Mouse (Mus musculus) liver, embryonic 14.5 days (tissue): ENCODE data around the gene Gmpr. TPM values are rescaled to one million over a fixed set of nuclear protein-coding genes. Genes with fewer than 3 reads are reported as not detected.
A peak's percentile ranks its signal among the peaks of the same experiment; 100 is the strongest.
"Not testable (repeated sequence)": the region's sequence is repeated elsewhere in the genome, so short reads cannot be mapped to it uniquely, and the experiment has no call there.

ENCODE experiments used
- ATAC-seq: fragments of 200-750 bp; cut with Nextera tagmentation; 2 replicates; pipeline ENCODE4 v1.8.0; 2017; ENCODE audit warnings: moderate number of reproducible peaks, mild to moderate bottlenecking, moderate library complexity; ENCODE audit not compliant: insufficient read depth
- DNase-seq, 3 experiments: peaks; one replicate each; pipeline ENCODE4 v3.0.0-alpha.2; 2012 to 2013; ENCODE audit warnings: low read depth in 3 of 3, low spot score in 3 of 3
- H3K27ac ChIP-seq: fragments of 300-500 bp; sonication (generic); 2 replicates; pipeline ENCODE4 v1.5.1; 2014; ENCODE audit warnings: moderate library complexity, mild to moderate bottlenecking, control low read depth, inconsistent platforms
- H3K27me3 ChIP-seq: fragments of 300-500 bp; sonication (generic); 2 replicates; pipeline ENCODE4 v1.6.1; 2014; ENCODE audit warnings: mild to moderate bottlenecking, low read length, moderate library complexity; ENCODE audit not compliant: control insufficient read depth, insufficient read depth
- H3K36me3 ChIP-seq: fragments of 300-500 bp; sonication (generic); replicated peaks from 2 replicates; pipeline ENCODE4 v1.6.1; 2014; ENCODE audit warnings: low read depth; ENCODE audit not compliant: control insufficient read depth, insufficient read depth
- H3K4me1 ChIP-seq, 2 experiments: fragments of 200-500 bp in 1 of 2; fragments of 300-500 bp in 1 of 2; sonication (generic) in 1 of 2; replicated peaks; 2 replicates each; pipeline ENCODE4 v1.6.1; 2012 to 2014; ENCODE audit warnings: antibody characterized with exemption in 1 of 2, inconsistent platforms in 1 of 2, low read length in 1 of 2; ENCODE audit not compliant: control insufficient read depth in 2 of 2, insufficient read depth in 2 of 2
- H3K4me2 ChIP-seq: fragments of 300-500 bp; sonication (generic); 2 replicates; pipeline ENCODE4 v1.6.1; 2014; ENCODE audit warnings: low read depth, mild to moderate bottlenecking, control low read depth, moderate library complexity
- H3K4me3 ChIP-seq, 2 experiments: fragments of 200-500 bp in 1 of 2; fragments of 300-500 bp in 1 of 2; sonication (generic) in 1 of 2; 2 replicates each; pipeline ENCODE4 v1.5.1; 2012 to 2014; ENCODE audit warnings: low read depth in 2 of 2, low read length in 2 of 2, mild to moderate bottlenecking in 2 of 2, control low read depth in 1 of 2, inconsistent platforms in 1 of 2, moderate library complexity in 1 of 2; ENCODE audit not compliant: insufficient read depth in 1 of 2
- H3K9ac ChIP-seq: fragments of 300-500 bp; sonication (generic); replicated peaks from 2 replicates; pipeline ENCODE4 v1.6.1; 2014; ENCODE audit warnings: mild to moderate bottlenecking, control low read depth, moderate library complexity
- H3K9me3 ChIP-seq: fragments of 300-500 bp; sonication (generic); 2 replicates; pipeline ENCODE4 v1.6.1; 2016; ENCODE audit warnings: low read length, mixed read lengths; ENCODE audit not compliant: control insufficient read depth
- CTCF ChIP-seq: IDR thresholded peaks from 2 replicates; pipeline ENCODE4 v1.5.1; 2016; ENCODE audit warnings: antibody characterized with exemption, low read depth, control low read depth
- EP300 ChIP-seq: IDR thresholded peaks from 2 replicates; pipeline ENCODE4 v1.6.1; 2016; ENCODE audit warnings: antibody characterized with exemption, low read depth
- WGBS: fragments of 180-500 bp; shearing (Covaris S2); extraction: QIAGEN DNeasy Blood & Tissue Kit; methylation state at CpG from one replicate; pipeline ENCODE4 v1.1.7; 2014; ENCODE audit not compliant: insufficient replicate concordance; 5-methylcytosine and 5-hydroxymethylcytosine counted together
- polyA plus RNA-seq, 2 experiments: library from polyadenylated mRNA; depleted of rRNA in 1 of 2; stranded (reverse) in 1 of 2; unstranded in 1 of 2; fragments of >200 nt; fragmentation: Nextera tagmentation in 1 of 2; extraction: Ambion mirVana in 1 of 2; gene quantifications; 2 replicates each; pipeline versions ENCODE4 v1.2.1 to v1.2.3; 2012 to 2014

Gene Gmpr
- polyA plus RNA-seq, 2 experiments: 155 to 295 TPM

GRCm38 (mm10) chr13:45477183-45477582 lies 30.1 kb upstream of the Gmpr start:
- DNase-seq (peak; percentile 45 to 62 (median 47)), ATAC-seq (no peak)
- no peak overlapping the region for H3K27ac ChIP-seq
- no peak overlapping the region for H3K4me3 ChIP-seq
- no peak overlapping the region for H3K9ac ChIP-seq
- no peaks in the 10 kb centered on the region for H3K27me3 ChIP-seq
- H3K4me1 ChIP-seq: peaks cover 0 to 3% of the 10 kb centered on the region in 2 experiments; a peak in 1 of 4 replicates
- H3K9me3 ChIP-seq: no peaks in the 10 kb centered on the region; the same call in 1 of the 2 replicates
- no peaks in the 10 kb centered on the region for H3K36me3 ChIP-seq
- no peak overlapping the region for H3K4me2 ChIP-seq
- TF ChIP-seq CTCF: peak; percentile 93
- TF ChIP-seq EP300: no peak
- 30% methylated on average over 3 of the region's 3 CpGs for WGBS

- H3K4me3 ChIP-seq: no peak overlapping the region
- no peak overlapping the region for H3K27ac ChIP-seq
- H3K4me1 ChIP-seq: peaks cover 0 to 3% of the 10 kb centered on the region in 2 experiments; a peak in 1 of 4 replicates
- no peak overlapping the region for H3K9ac ChIP-seq
- H3K27me3 ChIP-seq: no peaks in the 10 kb centered on the region
- H3K9me3 ChIP-seq: no peaks in the 10 kb centered on the region; the same call in 1 of the 2 replicates
- WGBS: 71% methylated on average over 6 of the region's 6 CpGs
- ATAC-seq: no peak
- no peak for DNase-seq
- no peaks in the 10 kb centered on the region for H3K36me3 ChIP-seq
- TF ChIP-seq CTCF (no peak), EP300 (no peak)
- H3K4me2 ChIP-seq: no peak overlapping the region
Measured at GRCm38 (mm10) chr13:45479951-45480350, 27.3 kb upstream of the Gmpr start.

- no peak for DNase-seq
- 82% methylated on average over 2 of the region's 2 CpGs for WGBS
- H3K4me1 ChIP-seq: no peaks in the 10 kb centered on the region; a peak in 1 of 4 replicates
- H3K36me3 ChIP-seq: no peaks in the 10 kb centered on the region
- H3K27ac ChIP-seq: no peak overlapping the region
- H3K4me2 ChIP-seq: no peak overlapping the region
- H3K9ac ChIP-seq: no peak overlapping the region
- TF ChIP-seq EP300 (no peak), CTCF (no peak)
- no peak for ATAC-seq
- no peaks in the 10 kb centered on the region; the same call in 1 of the 2 replicates for H3K9me3 ChIP-seq
- H3K27me3 ChIP-seq: no peaks in the 10 kb centered on the region
- no peak overlapping the region for H3K4me3 ChIP-seq
Measured at GRCm38 (mm10) chr13:45483215-45483614, 24.0 kb upstream of the Gmpr start.

GRCm38 (mm10) chr13:45483949-45484348 lies 23.3 kb upstream of the Gmpr start:
- 92% methylated on average over 16 of the region's 16 CpGs for WGBS
- not testable (repeated sequence) for H3K9me3 ChIP-seq, H3K4me3 ChIP-seq, H3K27ac ChIP-seq, H3K4me1 ChIP-seq, H3K36me3 ChIP-seq, DNase-seq, H3K27me3 ChIP-seq, H3K9ac ChIP-seq, H3K4me2 ChIP-seq, ATAC-seq

- Histone ChIP-seq H3K27ac (no peak overlapping the region), H3K4me1 (no peaks in the 10 kb centered on the region), H3K27me3 (no peaks in the 10 kb centered on the region), H3K9me3 (no peaks in the 10 kb centered on the region; the same call in 1 of the 2 replicates), H3K36me3 (no peaks in the 10 kb centered on the region), H3K4me2 (no peak overlapping the region), H3K4me3 (no peak overlapping the region), H3K9ac (no peak overlapping the region)
- no peak for TF ChIP-seq EP300
- no peak for TF ChIP-seq CTCF
- WGBS: 68% methylated on average over 4 of the region's 4 CpGs
- ATAC-seq: no peak
- no peak for DNase-seq
Measured at GRCm38 (mm10) chr13:45485602-45486001, 21.6 kb upstream of the Gmpr start.
